Comparison of ENCODE assay signal across 12 mouse cellular contexts in the genomic region with DNA sequence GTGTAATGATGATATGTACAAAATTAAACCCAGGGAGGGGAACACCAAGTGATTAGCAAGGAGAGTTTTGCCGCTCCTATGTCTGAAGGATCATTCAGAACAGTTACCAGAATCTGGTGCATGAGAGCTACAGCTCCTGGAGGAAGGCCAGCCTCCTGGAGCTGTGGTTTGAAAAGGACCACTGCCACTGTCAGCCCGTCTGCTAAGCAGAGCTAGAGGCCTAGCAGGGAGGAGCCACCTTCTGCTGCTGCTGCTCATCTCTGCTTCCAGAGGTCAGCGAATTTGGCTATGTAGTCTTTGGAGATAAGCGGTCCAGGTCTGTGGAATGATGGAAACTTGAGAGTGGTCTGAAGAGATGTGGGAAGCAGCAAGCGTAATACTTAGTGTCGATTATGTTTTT. TPM values are rescaled to one million over a fixed set of nuclear protein-coding genes. Genes with fewer than 3 reads are reported as not detected.
A peak's percentile ranks its signal among the peaks of the same experiment; 100 is the strongest.
DNase-seq lines count a peak whose midpoint lies in the region; ATAC-seq and TF ChIP-seq lines count a peak whose summit lies in the region.
"Had no signal": no experiment of that assay in that cellular context is flagged by ENCODE, and none has a peak within 500 bp of the region (broad histone marks: within the 10 kb centered on the region; RNA-seq: fewer than 3 reads in every experiment).

No protein-coding gene starts in this region.

- no peaks in the 10 kb centered on the region for H3K27me3 ChIP-seq in forebrain, embryonic 13.5 days
- no peaks in the 10 kb centered on the region for H3K27me3 ChIP-seq in forebrain, embryonic 15.5 days
- H3K27me3 ChIP-seq in lung, embryonic 15.5 days: no peaks in the 10 kb centered on the region
- no peaks in the 10 kb centered on the region for H3K27me3 ChIP-seq in liver, embryonic 14.5 days (ENCODE audit: control insufficient read depth, insufficient read depth, low read length)
- H3K27me3 ChIP-seq: embryonic facial prominence, embryonic 15.5 days; limb, embryonic 12.5 days; Patski had no signal

- WGBS in forebrain, embryonic 13.5 days: 75% methylated on average over 6 of the region's 6 CpGs
- 65% methylated on average over 6 of the region's 6 CpGs for WGBS in forebrain, embryonic 15.5 days
- 36% methylated on average over 6 of the region's 6 CpGs for WGBS in lung, embryonic 15.5 days
- 50% methylated on average over 6 of the region's 6 CpGs for WGBS in liver, embryonic 14.5 days (ENCODE audit: insufficient replicate concordance)

- no peak for ATAC-seq in forebrain, embryonic 13.5 days
- ATAC-seq in forebrain, embryonic 15.5 days (replicated peaks): no peak
- no peak for ATAC-seq in lung, embryonic 15.5 days (ENCODE audit: borderline replicate concordance, extremely low read depth, low FRiP score, low TSS enrichment)
- ATAC-seq in liver, embryonic 14.5 days (ENCODE audit: insufficient read depth): peak; percentile 83
- ATAC-seq: Patski had no signal

- H3K36me3 ChIP-seq in forebrain, embryonic 13.5 days (ENCODE audit: poor library complexity, severe bottlenecking): no peaks in the 10 kb centered on the region
- no peaks in the 10 kb centered on the region for H3K36me3 ChIP-seq in forebrain, embryonic 15.5 days
- no peaks in the 10 kb centered on the region for H3K36me3 ChIP-seq in lung, embryonic 15.5 days
- H3K36me3 ChIP-seq in liver, embryonic 14.5 days (replicated peaks; ENCODE audit: control insufficient read depth, insufficient read depth, low read depth): no peaks in the 10 kb centered on the region
- H3K36me3 ChIP-seq: embryonic facial prominence, embryonic 15.5 days; limb, embryonic 12.5 days had no signal

- H3K27ac ChIP-seq in forebrain, embryonic 13.5 days: no peak overlapping the region
- no peak overlapping the region for H3K27ac ChIP-seq in forebrain, embryonic 15.5 days (replicated peaks)
- H3K27ac ChIP-seq in lung, embryonic 15.5 days: 0 out of 2 replicates have a peak overlapping the region, but pooled peaks have one; percentile 15
- peak overlapping the region; percentile 71 for H3K27ac ChIP-seq in liver, embryonic 14.5 days
- H3K27ac ChIP-seq: embryonic facial prominence, embryonic 15.5 days; limb, embryonic 12.5 days had no signal

- TF ChIP-seq EP300 in liver, embryonic 14.5 days (IDR thresholded peaks at IDR 0.05; ENCODE audit: low read depth): no peak

- no peak for TF ChIP-seq CTCF in liver, embryonic 14.5 days (IDR thresholded peaks at IDR 0.05; ENCODE audit: low read depth)

- H3K9me3 ChIP-seq in forebrain, embryonic 13.5 days (replicated peaks): no peaks in the 10 kb centered on the region
- H3K9me3 ChIP-seq in forebrain, embryonic 15.5 days: no peaks in the 10 kb centered on the region
- H3K9me3 ChIP-seq in lung, embryonic 15.5 days: no peaks in the 10 kb centered on the region
- H3K9me3 ChIP-seq in liver, embryonic 14.5 days (ENCODE audit: control insufficient read depth, low read length): no peaks in the 10 kb centered on the region
- H3K9me3 ChIP-seq: embryonic facial prominence, embryonic 15.5 days had no signal

- no peak overlapping the region for H3K4me3 ChIP-seq in forebrain, embryonic 13.5 days
- no peak overlapping the region for H3K4me3 ChIP-seq in forebrain, embryonic 15.5 days
- H3K4me3 ChIP-seq in lung, embryonic 15.5 days: no peak overlapping the region
- no peak overlapping the region for H3K4me3 ChIP-seq in liver, embryonic 14.5 days (ENCODE audit: insufficient read depth in 1 of 2, low read depth in 2 of 2, low read length in 2 of 2)
- H3K4me3 ChIP-seq: embryonic facial prominence, embryonic 15.5 days; limb, embryonic 12.5 days had no signal

- H3K9ac ChIP-seq in forebrain, embryonic 13.5 days: peak overlapping the region; percentile 17
- H3K9ac ChIP-seq in forebrain, embryonic 15.5 days (replicated peaks): no peak overlapping the region
- no peak overlapping the region for H3K9ac ChIP-seq in lung, embryonic 15.5 days
- no peak overlapping the region; the same call in none of the 2 replicates for H3K9ac ChIP-seq in liver, embryonic 14.5 days (replicated peaks)
- H3K9ac ChIP-seq: embryonic facial prominence, embryonic 15.5 days; limb, embryonic 12.5 days had no signal

- no peak overlapping the region for H3K4me2 ChIP-seq in forebrain, embryonic 13.5 days
- H3K4me2 ChIP-seq in forebrain, embryonic 15.5 days (replicated peaks): no peak overlapping the region
- H3K4me2 ChIP-seq in lung, embryonic 15.5 days: no peak overlapping the region
- peak overlapping the region; percentile 40 for H3K4me2 ChIP-seq in liver, embryonic 14.5 days (ENCODE audit: low read depth)
- H3K4me2 ChIP-seq: embryonic facial prominence, embryonic 15.5 days; limb, embryonic 12.5 days had no signal

- peaks cover 25% of the 10 kb centered on the region for H3K4me1 ChIP-seq in forebrain, embryonic 13.5 days
- peaks cover 26% of the 10 kb centered on the region for H3K4me1 ChIP-seq in forebrain, embryonic 15.5 days
- peaks cover 31% of the 10 kb centered on the region for H3K4me1 ChIP-seq in lung, embryonic 15.5 days
- H3K4me1 ChIP-seq in liver, embryonic 14.5 days (replicated peaks; ENCODE audit: control insufficient read depth in 2 of 2, insufficient read depth in 2 of 2, low read length in 1 of 2): peaks cover 17 to 21% of the 10 kb centered on the region in 2 experiments

- DNase-seq in lung, adult 18-20 months: no peak
- peak; percentile 34 to 35 for DNase-seq in cerebellum, postnatal 36 days
- peak in 1 of 3 experiments; percentile 33 for DNase-seq in liver, embryonic 14.5 days (ENCODE audit: low read depth in 3 of 3, low spot score in 3 of 3)
- DNase-seq in kidney, adult 8-10 months: no peak
- no peak for DNase-seq in thymus, postnatal 0 days (ENCODE audit: low spot score)
- DNase-seq: kidney, postnatal 10 days had no signal

RNA-seq across cellular contexts. Expression of gene Ssbp2, which starts 13.4 kb away (rescaled TPM):
- polyA plus RNA-seq in forebrain, embryonic 13.5 days (2015; fragmentation: Nextera tagmentation; extraction: Ambion mirVana): 202 and 241 TPM in 2 replicates
- polyA plus RNA-seq in forebrain, embryonic 15.5 days (2015; fragmentation: Nextera tagmentation; extraction: Ambion mirVana): 281 and 308 TPM in 2 replicates
- polyA plus RNA-seq in lung, embryonic 15.5 days (2015; fragmentation: Nextera tagmentation; extraction: Ambion mirVana): 96.1 and 97.9 TPM in 2 replicates
- polyA plus RNA-seq in liver, embryonic 14.5 days (2012; rRNA removed): 21.4 and 23.7 TPM in 2 replicates
- 43.0 and 47.2 TPM in 2 replicates for polyA plus RNA-seq in liver, embryonic 14.5 days (2014; fragmentation: Nextera tagmentation; extraction: Ambion mirVana)
- 240 and 282 TPM in 2 replicates for polyA plus RNA-seq in thymus, postnatal 0 days (2015; fragmentation: Nextera tagmentation; extraction: Ambion mirVana)

Comparison
In these comparisons a context has a peak if more than half of its experiments do, and no peak if none do; other contexts are left out.
1. H3K27ac ChIP-seq: peak in lung, embryonic 15.5 days (single experiment) and liver, embryonic 14.5 days (single experiment); none in forebrain, embryonic 13.5 days (single experiment) and forebrain, embryonic 15.5 days (single experiment).
2. DNase-seq: peak in cerebellum, postnatal 36 days (2 of 2); none in lung, adult 18-20 months (0 of 2), kidney, adult 8-10 months (0 of 2) and thymus, postnatal 0 days (single experiment).